Mouse (Mus musculus): ENCODE data around the gene Slc25a25.
A peak's percentile ranks its signal among the peaks of the same experiment; 100 is the strongest.

Slc25a25 gene

GRCm38 (mm10) chr2:32407144-32407824 is 44.0 kb downstream of the Slc25a25 start:
- no peak for DNase-seq (ENCODE audit: extremely low spot score, low spot score)

GRCm38 (mm10) chr2:32404663-32405062 is 46.6 kb downstream of the Slc25a25 start:
- peak; percentile 95 for DNase-seq (ENCODE audit: extremely low spot score, low spot score)

- no peak for DNase-seq (ENCODE audit: extremely low spot score, low spot score)
Observed at GRCm38 (mm10) chr2:32396695-32397094, 54.5 kb downstream of the Slc25a25 start.

DNA sequence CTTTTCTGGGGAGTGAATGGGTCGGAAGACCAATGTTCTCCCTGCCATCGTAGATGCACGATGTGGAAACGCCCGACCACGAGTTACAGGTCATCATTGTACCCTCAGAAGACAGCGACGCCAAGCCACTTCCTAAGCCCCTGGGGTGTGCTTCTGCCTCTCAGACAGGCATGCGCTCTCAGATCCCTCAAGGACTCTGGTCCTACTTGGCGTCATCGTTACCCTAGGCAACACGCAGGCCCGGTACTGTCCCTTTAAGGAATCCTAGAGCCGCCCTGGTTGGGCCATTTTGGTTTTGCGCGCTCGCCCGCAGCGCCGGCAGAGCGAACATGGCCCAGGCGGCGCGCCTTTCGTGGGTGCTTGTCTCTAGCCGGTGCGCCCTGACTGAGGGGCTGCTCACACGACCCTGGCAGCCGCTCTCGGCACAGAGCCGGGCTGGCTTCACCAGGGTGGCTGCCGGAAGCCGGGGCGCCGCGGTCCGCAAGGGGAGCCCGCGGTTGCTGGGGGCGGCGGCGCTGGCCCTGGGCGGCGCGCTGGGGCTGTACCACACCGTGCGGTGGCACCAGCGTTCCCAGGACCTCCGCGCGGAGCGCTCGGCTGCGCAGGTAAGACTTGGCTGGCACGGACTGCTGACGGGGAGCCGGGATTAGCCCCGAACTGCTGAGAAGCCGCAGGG is 55.2 kb downstream of the Slc25a25 start:
- DNase-seq (ENCODE audit: extremely low spot score, low spot score) = peak; percentile 86

DNA sequence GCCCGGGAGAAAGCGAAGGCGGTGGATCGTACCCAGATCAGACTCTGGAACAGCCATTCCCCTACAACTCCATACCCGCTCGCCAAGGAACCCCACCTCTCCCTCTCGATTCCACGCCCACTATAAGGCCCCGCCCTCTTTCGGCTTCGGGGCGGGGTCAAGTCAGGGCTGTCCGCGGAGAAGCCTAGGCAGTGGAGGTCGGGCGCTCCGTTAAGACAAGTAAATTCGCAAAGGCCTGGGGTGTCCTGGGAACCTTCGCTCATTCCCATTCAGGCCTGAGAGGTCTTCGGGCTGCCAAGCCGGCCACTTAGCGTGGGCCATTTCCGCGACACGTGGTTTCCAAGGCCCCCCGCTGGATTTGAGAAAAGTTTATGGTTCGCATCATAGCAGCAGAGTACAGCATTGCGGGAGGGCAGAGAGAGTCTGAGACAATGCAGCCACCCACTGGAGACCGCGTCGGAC is 55.7 kb downstream of the Slc25a25 start, which contains the start of gene Ptges2:
Gene Ptges2 (plus strand): TSS at position 413 of the 462 bp plus-strand sequence.
- DNase-seq (ENCODE audit: extremely low spot score, low spot score) = peak; percentile 92

DNA sequence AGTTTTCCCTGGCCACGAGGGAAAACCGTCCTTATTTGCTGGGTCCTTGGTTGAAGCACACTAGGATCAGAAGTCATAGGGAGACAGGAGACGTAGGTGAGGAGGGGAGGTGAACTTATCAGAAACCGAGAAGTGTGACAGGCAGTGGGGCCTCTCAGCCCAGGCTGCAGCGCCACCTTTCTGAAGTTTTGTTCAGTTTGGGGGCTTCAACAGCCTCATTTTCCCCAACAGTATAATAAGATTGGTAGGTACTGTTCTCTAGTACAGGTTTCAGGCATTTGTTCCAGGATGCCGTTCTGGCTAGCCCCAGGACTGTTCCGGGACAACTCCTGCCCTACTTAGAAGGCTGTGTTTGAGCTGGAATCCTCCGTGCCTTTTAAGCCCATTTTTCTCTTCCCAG is 56.3 kb downstream of the Slc25a25 start:
- DNase-seq (ENCODE audit: extremely low spot score, low spot score) = no peak

DNA sequence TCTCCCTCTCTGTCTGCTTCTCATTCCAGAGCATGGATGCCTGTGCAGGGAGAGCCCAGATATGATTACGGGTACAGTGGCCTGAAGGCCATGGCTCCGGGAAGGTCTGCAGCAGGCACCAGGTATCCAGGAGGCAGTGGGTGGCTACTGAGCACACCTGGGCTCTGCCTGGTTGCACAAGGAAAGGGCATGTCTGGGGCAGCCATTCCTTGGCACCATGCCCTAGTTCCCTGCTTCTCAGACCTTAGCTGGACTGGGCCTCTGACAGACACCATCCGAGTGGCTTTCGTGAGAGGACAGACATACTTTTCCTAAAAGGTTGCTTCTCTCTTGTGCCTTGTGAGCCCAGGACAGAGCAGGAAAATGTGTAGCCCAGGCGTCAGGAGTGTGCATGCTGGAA is 59.2 kb downstream of the Slc25a25 start:
- no peak for DNase-seq (ENCODE audit: extremely low spot score, low spot score)

- no peak for DNase-seq (ENCODE audit: extremely low spot score, low spot score)
Observed at GRCm38 (mm10) chr2:32390871-32391270, 60.4 kb downstream of the Slc25a25 start.

DNA sequence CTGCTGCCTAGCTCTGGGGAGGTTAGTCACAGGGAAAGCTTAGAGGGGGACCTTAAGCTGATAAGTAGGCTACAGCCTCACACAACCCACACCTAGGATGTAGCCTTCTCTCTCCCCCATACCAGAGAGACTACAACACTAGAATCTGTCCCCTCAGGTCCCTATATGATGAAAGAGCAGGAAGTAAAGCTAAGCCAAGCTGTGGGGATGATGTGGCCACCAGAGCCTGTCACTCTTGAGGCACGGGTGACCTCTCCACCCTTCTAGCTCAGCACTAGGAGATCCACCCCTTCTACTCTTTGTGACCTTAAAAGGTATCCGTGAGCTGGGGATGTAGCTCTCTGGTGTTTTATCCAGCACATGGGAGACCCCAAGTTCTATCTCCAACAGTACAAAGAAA is 62.1 kb downstream of the Slc25a25 start:
- DNase-seq (ENCODE audit: extremely low spot score, low spot score) = no peak

DNA sequence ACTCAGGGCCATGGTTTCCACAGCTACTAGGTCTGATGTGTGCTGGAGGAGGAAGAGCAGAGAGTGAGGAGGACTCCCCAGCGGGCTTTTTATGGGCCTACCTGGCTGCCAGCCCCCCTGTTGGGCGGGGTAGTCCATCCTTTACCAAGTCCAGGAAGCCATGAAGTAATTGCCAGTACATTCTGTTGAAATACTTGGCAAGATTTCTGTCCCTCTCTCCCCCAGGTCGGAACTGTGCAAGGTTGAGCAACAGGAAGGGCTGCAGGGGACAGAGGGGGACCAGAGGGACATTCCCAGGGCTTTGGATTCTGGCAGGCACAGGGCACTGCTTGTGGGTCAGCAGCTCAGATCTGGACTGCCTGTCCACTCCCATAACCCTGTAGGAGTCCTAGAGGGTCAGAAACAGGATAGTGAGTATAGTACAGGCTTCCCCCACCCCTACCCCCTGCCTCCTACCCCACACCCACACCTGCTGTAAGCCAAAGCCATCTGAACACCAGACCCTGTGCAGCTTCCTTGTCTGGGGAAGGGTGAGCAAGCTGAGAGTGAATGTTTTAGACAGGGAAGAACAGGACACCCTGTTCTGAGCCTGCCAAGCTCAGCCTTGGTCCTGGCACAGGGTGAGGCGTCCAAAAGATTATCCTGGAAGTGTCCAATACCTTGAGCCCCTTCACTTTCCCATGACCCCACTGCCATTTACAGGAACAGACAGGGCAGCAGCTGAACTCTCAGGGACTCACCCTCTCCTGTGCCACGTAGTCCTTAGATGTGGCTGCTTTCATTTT is 63.3 kb downstream of the Slc25a25 start, which contains the start of gene Lcn2:
Gene Lcn2 (minus strand): TSS at position 547 of the 785 bp plus-strand sequence.
- no peak for DNase-seq (ENCODE audit: extremely low spot score, low spot score)

- DNase-seq (ENCODE audit: extremely low spot score, low spot score) = no peak
Observed at GRCm38 (mm10) chr2:32382689-32383088, 68.6 kb downstream of the Slc25a25 start.

- DNase-seq (ENCODE audit: extremely low spot score, low spot score) = peak; percentile 93
Observed at GRCm38 (mm10) chr2:32381775-32382223, 69.4 kb downstream of the Slc25a25 start, which contains the start of gene 1110008P14Rik. 1110008P14Rik (minus strand) TSS chr2:32381938.

DNA sequence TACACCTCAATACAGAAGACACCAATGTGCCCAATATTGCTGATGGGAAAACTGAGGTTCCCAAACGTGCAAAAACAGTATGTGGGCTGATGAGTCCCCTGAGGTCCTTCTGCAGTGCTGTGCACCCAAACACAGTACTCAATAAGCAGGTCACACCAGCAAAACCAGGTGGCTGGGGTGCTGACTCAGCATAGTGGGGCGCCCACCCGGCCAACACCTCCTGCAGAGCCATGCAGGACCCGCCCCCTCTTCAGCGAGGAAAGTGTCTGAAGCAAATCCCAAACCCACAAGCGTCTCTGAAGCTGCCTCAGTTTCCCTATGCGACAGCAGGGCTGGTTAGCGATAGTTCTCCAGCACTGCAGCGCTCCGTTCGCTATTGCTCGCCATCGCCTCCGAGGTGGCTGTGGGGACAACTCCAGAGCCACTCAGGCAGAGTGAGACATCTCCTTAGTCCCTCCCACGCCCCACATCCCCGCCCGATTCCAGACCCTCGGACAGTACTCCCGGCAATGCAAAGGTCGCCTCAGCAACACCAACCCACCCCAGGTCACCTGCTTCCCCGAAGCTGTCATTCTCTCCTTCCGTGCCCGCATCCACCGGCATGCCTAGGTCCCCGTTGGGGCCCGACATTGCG is 70.0 kb downstream of the Slc25a25 start:
- no peak for DNase-seq (ENCODE audit: extremely low spot score, low spot score)

DNA sequence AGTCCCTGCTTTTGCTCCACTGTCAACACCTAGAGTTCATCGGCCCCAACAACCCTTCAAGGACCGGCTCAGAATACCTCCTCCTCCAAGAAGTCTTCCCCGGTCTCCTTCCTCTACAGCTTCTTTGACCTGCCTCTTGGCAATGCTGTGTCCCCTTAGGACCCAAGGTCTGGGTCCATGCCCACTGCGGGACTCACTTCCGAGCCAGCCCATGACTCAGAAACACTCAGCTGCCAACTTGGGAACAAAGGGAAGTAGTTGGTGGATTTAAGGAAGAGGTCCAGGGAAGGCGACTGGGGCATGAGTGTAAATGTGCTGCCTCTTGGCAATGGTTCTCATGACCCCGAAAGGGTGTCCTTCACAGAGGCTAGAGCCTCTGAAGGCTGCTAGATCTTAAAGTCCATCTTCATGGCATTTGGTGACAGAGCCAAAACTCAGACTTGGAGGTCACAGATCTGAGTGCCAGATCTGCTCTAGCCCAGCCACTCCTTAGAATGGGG is 71.2 kb downstream of the Slc25a25 start:
- DNase-seq (ENCODE audit: extremely low spot score, low spot score) = no peak

DNA sequence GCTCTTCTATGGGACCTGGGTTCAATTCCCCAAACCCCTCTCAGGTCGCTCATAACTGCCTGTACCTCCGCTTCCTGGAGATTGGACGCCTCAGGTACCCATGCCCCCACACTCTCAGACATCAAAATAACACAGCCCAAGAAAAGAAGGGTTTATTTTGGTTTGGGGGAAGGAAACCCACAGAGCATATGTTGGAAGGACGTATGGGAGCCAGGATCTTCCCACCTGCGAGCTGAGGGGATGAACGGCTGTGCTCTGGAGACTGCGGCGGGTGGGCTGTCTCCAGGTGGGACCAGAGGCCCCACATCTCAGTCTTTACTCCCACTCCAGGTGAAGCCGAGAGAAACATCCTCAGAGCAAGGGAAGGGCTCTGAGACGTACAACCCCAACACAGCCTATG is 74.3 kb downstream of the Slc25a25 start:
- DNase-seq (ENCODE audit: extremely low spot score, low spot score) = no peak

DNA sequence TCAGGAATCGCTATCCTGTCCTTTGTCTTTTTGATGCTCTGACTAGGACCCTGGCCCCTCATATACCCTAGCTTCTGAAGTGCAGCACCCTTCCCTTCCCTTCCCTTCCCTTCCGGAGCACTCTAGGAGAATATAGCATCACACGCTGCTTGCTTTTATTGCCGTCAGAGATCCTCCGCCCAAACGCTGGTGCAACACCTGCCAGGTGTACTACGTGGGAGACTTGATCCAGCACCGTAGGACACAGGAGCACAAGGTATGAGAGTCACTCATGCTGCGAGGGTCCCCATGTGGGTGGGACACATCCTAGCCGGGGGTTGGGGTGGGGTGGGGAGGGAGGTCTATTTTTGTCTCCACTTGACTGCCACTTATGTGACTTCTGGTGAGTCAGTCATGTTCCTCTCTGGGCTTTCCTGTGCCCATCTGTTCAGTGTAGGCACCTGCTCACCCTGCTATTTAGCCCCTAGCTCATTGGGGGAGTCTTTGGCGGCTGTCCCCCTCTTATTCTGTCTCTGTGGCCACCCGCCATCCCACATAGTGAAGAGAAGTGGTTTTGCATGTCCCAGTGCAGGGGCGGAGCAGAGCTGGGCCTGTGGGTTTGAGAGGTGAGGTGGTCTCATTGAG is 75.8 kb downstream of the Slc25a25 start:
- no peak for DNase-seq (ENCODE audit: extremely low spot score, low spot score)

- no peak for DNase-seq (ENCODE audit: extremely low spot score, low spot score)
Observed at GRCm38 (mm10) chr2:32374191-32374590, 77.1 kb downstream of the Slc25a25 start.

DNA sequence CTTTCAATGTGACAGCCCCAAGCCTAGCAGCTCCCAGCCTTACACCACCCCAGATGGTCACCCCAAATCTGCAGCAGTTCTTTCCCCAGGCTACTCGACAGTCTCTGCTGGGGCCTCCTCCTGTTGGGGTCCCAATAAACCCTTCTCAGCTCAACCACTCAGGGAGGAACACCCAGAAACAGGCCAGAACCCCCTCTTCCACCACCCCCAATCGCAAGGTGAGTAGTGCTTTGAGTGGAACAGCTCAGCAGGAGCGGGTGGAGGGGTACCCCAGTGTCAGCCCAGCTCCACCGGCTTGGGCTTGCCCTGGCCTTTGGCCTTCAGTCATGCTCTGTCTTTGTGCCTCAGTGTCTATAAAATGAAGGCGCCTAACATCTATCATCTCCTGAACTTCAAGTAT is 83.9 kb downstream of the Slc25a25 start:
- DNase-seq (ENCODE audit: extremely low spot score, low spot score) = no peak

Measured in neural tube, embryonic 10.5 days (tissue).